Mouse (Mus musculus): ENCODE data around the gene Hao2.

Hao2 gene

GRCm38 (mm10) chr3:98893057-98893772 lies at the start of gene Hao2:
TSS of gene Hao2 (minus strand) at chr3:98893239.
- DNase-seq (ENCODE audit: low read depth, low spot score) = no peak

- no peak for DNase-seq (ENCODE audit: low read depth, low spot score)
These were observed 48.6 kb upstream of the Hao2 start for GRCm38 (mm10) chr3:98941601-98942000.

GRCm38 (mm10) chr3:98941066-98941551 lies 48.1 kb upstream of the Hao2 start:
- no peak for DNase-seq (ENCODE audit: low read depth, low spot score)

GRCm38 (mm10) chr3:98940225-98940624 lies 47.2 kb upstream of the Hao2 start:
- no peak for DNase-seq (ENCODE audit: low read depth, low spot score)

GRCm38 (mm10) chr3:98936446-98936845 lies 43.4 kb upstream of the Hao2 start:
- DNase-seq (ENCODE audit: low read depth, low spot score) = no peak

- no peak for DNase-seq (ENCODE audit: low read depth, low spot score)
These were observed 41.6 kb upstream of the Hao2 start for GRCm38 (mm10) chr3:98934601-98935000.

- no peak for DNase-seq (ENCODE audit: low read depth, low spot score)
These were observed 41.0 kb upstream of the Hao2 start for GRCm38 (mm10) chr3:98934041-98934440.

- no peak for DNase-seq (ENCODE audit: low read depth, low spot score)
These were observed 39.4 kb upstream of the Hao2 start for GRCm38 (mm10) chr3:98932421-98932820.

GRCm38 (mm10) chr3:98931836-98932235 lies 38.8 kb upstream of the Hao2 start:
- DNase-seq (ENCODE audit: low read depth, low spot score) = no peak

GRCm38 (mm10) chr3:98920417-98920816 lies 27.4 kb upstream of the Hao2 start:
- no peak for DNase-seq (ENCODE audit: low read depth, low spot score)

- no peak for DNase-seq (ENCODE audit: low read depth, low spot score)
These were observed 24.2 kb upstream of the Hao2 start for GRCm38 (mm10) chr3:98917260-98917659.

- DNase-seq (ENCODE audit: low read depth, low spot score) = no peak
These were observed 23.8 kb upstream of the Hao2 start for GRCm38 (mm10) chr3:98916856-98917255.

GRCm38 (mm10) chr3:98915659-98916058 lies 22.6 kb upstream of the Hao2 start:
- no peak for DNase-seq (ENCODE audit: low read depth, low spot score)

- no peak for DNase-seq (ENCODE audit: low read depth, low spot score)
These were observed 20.6 kb upstream of the Hao2 start for GRCm38 (mm10) chr3:98913591-98913990.

GRCm38 (mm10) chr3:98897606-98898005 lies 4.6 kb upstream of the Hao2 start:
- no peak for DNase-seq (ENCODE audit: low read depth, low spot score)

- no peak for DNase-seq (ENCODE audit: low read depth, low spot score)
These were observed 2.1 kb upstream of the Hao2 start for GRCm38 (mm10) chr3:98895071-98895601.

GRCm38 (mm10) chr3:98890430-98890829 lies 2.6 kb downstream of the Hao2 start:
- DNase-seq (ENCODE audit: low read depth, low spot score) = no peak

GRCm38 (mm10) chr3:98888206-98888605 lies 4.8 kb downstream of the Hao2 start:
- DNase-seq (ENCODE audit: low read depth, low spot score) = no peak

- no peak for DNase-seq (ENCODE audit: low read depth, low spot score)
These were observed 12.2 kb downstream of the Hao2 start for GRCm38 (mm10) chr3:98880831-98881230.

- no peak for DNase-seq (ENCODE audit: low read depth, low spot score)
These were observed 12.8 kb downstream of the Hao2 start for GRCm38 (mm10) chr3:98880216-98880615.

- no peak for DNase-seq (ENCODE audit: low read depth, low spot score)
These were observed 24.8 kb downstream of the Hao2 start for GRCm38 (mm10) chr3:98868219-98868618.

- DNase-seq (ENCODE audit: low read depth, low spot score) = no peak
These were observed 30.2 kb downstream of the Hao2 start for GRCm38 (mm10) chr3:98862800-98863199.

GRCm38 (mm10) chr3:98859576-98859975 lies 33.5 kb downstream of the Hao2 start, which contains the start of gene Hsd3b1:
TSS of gene Hsd3b1 (minus strand) at chr3:98859794.
- no peak for DNase-seq (ENCODE audit: low read depth, low spot score)

Measured in CD4-positive helper T cell, adult 2 months (primary cell).